Mouse (Mus musculus) liver, postnatal 0 days (tissue): Measurements from ENCODE around the gene Sort1. TPM values are rescaled to one million over a fixed set of nuclear protein-coding genes. Genes with fewer than 3 reads are reported as not detected.

Experiments used
- ATAC-seq: fragments of 200-750 bp; cut with Nextera tagmentation; 2 replicates; pipeline ENCODE4 v1.8.0; 2017; ENCODE audit warnings: mild to moderate bottlenecking, moderate library complexity
- DNase-seq: peaks from one replicate; pipeline ENCODE4 v3.0.0-alpha.2; 2016
- H3K27ac ChIP-seq: fragments of 300-500 bp; sonication (generic); 2 replicates; pipeline ENCODE4 v1.5.1; 2014; ENCODE audit warnings: antibody characterized with exemption, moderate library complexity, mild to moderate bottlenecking, low read depth
- H3K27me3 ChIP-seq: fragments of 300-500 bp; sonication (generic); 2 replicates; pipeline ENCODE4 v1.6.1; 2014; ENCODE audit warnings: low read length, control low read depth, mixed read lengths; ENCODE audit not compliant: insufficient read depth
- H3K36me3 ChIP-seq: fragments of 300-500 bp; sonication (generic); replicated peaks from 2 replicates; pipeline ENCODE4 v1.6.1; 2014; ENCODE audit warnings: mild to moderate bottlenecking, control low read depth, low read length, moderate library complexity, mixed read lengths; ENCODE audit not compliant: insufficient read depth
- H3K4me1 ChIP-seq: fragments of 300-500 bp; sonication (generic); 2 replicates; pipeline ENCODE4 v1.6.1; 2014; ENCODE audit warnings: antibody characterized with exemption, mild to moderate bottlenecking, control low read depth; ENCODE audit not compliant: insufficient read depth
- H3K4me2 ChIP-seq: fragments of 300-500 bp; sonication (generic); 2 replicates; pipeline ENCODE4 v1.6.1; 2014; ENCODE audit warnings: low read depth, mild to moderate bottlenecking, low read length, moderate library complexity, mixed read lengths
- H3K4me3 ChIP-seq: fragments of 300-500 bp; sonication (generic); 2 replicates; pipeline ENCODE4 v1.5.1; 2014; ENCODE audit warnings: low read depth, low read length
- H3K9ac ChIP-seq: fragments of 300-500 bp; sonication (generic); replicated peaks from 2 replicates; pipeline ENCODE4 v1.6.1; 2014; ENCODE audit warnings: mild to moderate bottlenecking, moderate library complexity
- H3K9me3 ChIP-seq: fragments of 300-500 bp; sonication (generic); 2 replicates; pipeline ENCODE4 v1.6.1; 2016; ENCODE audit warnings: mild to moderate bottlenecking, control low read depth, low read length, mixed read lengths
- CTCF ChIP-seq: sonication (generic); IDR thresholded peaks from 2 replicates; pipeline ENCODE4 v1.5.1; 2016; ENCODE audit warnings: antibody characterized with exemption, low read depth
- EP300 ChIP-seq: IDR thresholded peaks from 2 replicates; pipeline ENCODE4 v1.6.1; 2016; ENCODE audit warnings: antibody characterized with exemption, low read depth, mild to moderate bottlenecking
- WGBS: fragments of 180-500 bp; shearing (Covaris S2); extraction: QIAGEN DNeasy Blood & Tissue Kit; methylation state at CpG from one replicate; pipeline ENCODE4 v1.1.7; 2014; ENCODE audit not compliant: insufficient replicate concordance; 5-methylcytosine and 5-hydroxymethylcytosine counted together
- polyA plus RNA-seq: library from polyadenylated mRNA; unstranded; fragments of >200 nt; fragmentation: Nextera tagmentation; extraction: Ambion mirVana; gene quantifications from 2 replicates; pipeline ENCODE4 v1.2.1, GENCODE M21; 2015

Gene Sort1
- polyA plus RNA-seq, 1 experiment from 2014 or later, result 3.7 TPM

GRCm38 (mm10) chr3:108408517-108409008, 124.7 kb downstream of the Sort1 start:
- Histone ChIP-seq H3K4me1 (no peaks in the 10 kb centered on the region), H3K9ac (no peak overlapping the region), H3K27me3 (no peaks in the 10 kb centered on the region), H3K4me3 (no peak overlapping the region), H3K27ac (no peak overlapping the region), H3K36me3 (no peaks in the 10 kb centered on the region), H3K4me2 (no peak overlapping the region), H3K9me3 (peaks cover 8% of the 10 kb centered on the region; the same call in 1 of the 2 replicates)
- DNase-seq (no peak), ATAC-seq (no peak)
- WGBS, result 82% methylated on average over 8 of the region's 8 CpGs
- TF ChIP-seq CTCF (no peak), EP300 (no peak)

- DNase-seq, result no peak
- Histone ChIP-seq H3K4me2 (no peak overlapping the region), H3K27ac (no peak overlapping the region), H3K27me3 (peaks cover 6% of the 10 kb centered on the region), H3K9me3 (peaks cover 16% of the 10 kb centered on the region), H3K4me3 (no peak overlapping the region), H3K36me3 (no peaks in the 10 kb centered on the region), H3K9ac (no peak overlapping the region), H3K4me1 (no peaks in the 10 kb centered on the region)
- no peak for ATAC-seq
- WGBS, result 64% methylated on average over 8 of the region's 8 CpGs
- no peak for TF ChIP-seq EP300
- TF ChIP-seq CTCF, result no peak
Observed at GRCm38 (mm10) chr3:108409656-108410358, 125.9 kb downstream of the Sort1 start.

GRCm38 (mm10) chr3:108410359-108410714, 126.5 kb downstream of the Sort1 start:
- Histone ChIP-seq H3K9me3 (peaks cover 16% of the 10 kb centered on the region), H3K27me3 (peaks cover 11% of the 10 kb centered on the region), H3K4me2 (no peak overlapping the region), H3K9ac (no peak overlapping the region), H3K4me1 (0 out of 2 replicates have a peak, but pooled peaks cover under 1% of the 10 kb centered on the region), H3K4me3 (no peak overlapping the region), H3K27ac (no peak overlapping the region), H3K36me3 (no peaks in the 10 kb centered on the region)
- 46% methylated on average over 5 of the region's 5 CpGs for WGBS
- no peak for ATAC-seq
- no peak for TF ChIP-seq EP300
- TF ChIP-seq CTCF, result no peak
- no peak for DNase-seq

Other genes with a start within 250 kb of the Sort1 start
- gene Gstm4, start 239.2 kb upstream of the Sort1 start, polyA plus RNA-seq, result 12.9 and 13.5 TPM in 2 replicates
- gene Ampd2, start 197.4 kb upstream of the Sort1 start, polyA plus RNA-seq, result 17.3 and 23.0 TPM in 2 replicates
- 1.6 and 1.7 TPM in 2 replicates for gene Gnat2, start 191.3 kb upstream of the Sort1 start, polyA plus RNA-seq
- 41.9 and 49.1 TPM in 2 replicates for gene Gnai3, start 137.9 kb upstream of the Sort1 start, polyA plus RNA-seq
- not detected in 2 replicates for gene Gpr61, start 129.2 kb upstream of the Sort1 start, polyA plus RNA-seq
- gene Amigo1, start 97.7 kb upstream of the Sort1 start, polyA plus RNA-seq, result 1.2 and 1.5 TPM in 2 replicates
- 1.5 and 1.6 TPM in 2 replicates for gene Cyb561d1, start 82.9 kb upstream of the Sort1 start, polyA plus RNA-seq
- gene Atxn7l2, start 73.1 kb upstream of the Sort1 start, polyA plus RNA-seq, result 1.4 TPM in 2 replicates
- 0.05 and 0.79 TPM in 2 replicates for gene Sypl2, start 57.4 kb upstream of the Sort1 start, polyA plus RNA-seq
- gene Psma5, start 27.2 kb upstream of the Sort1 start, polyA plus RNA-seq, result 136 and 143 TPM in 2 replicates
- 0.49 and 0.76 TPM in 2 replicates for gene Mybphl, start 80.8 kb downstream of the Sort1 start, polyA plus RNA-seq
- 5.6 and 7.8 TPM in 2 replicates for gene Psrc1, start 99.8 kb downstream of the Sort1 start, polyA plus RNA-seq
- 0.18 and 0.30 TPM in 2 replicates for gene Celsr2, start 131.5 kb downstream of the Sort1 start, polyA plus RNA-seq
- 39.0 and 41.7 TPM in 2 replicates for gene Sars, start 161.1 kb downstream of the Sort1 start, polyA plus RNA-seq